Mouse (Mus musculus): Measurements from ENCODE around the gene Rad9a.

Gene Rad9a

GRCm38 (mm10) chr19:4146366-4147021, 55.0 kb downstream of the Rad9a start:
- no peak for DNase-seq (ENCODE audit: low spot score in 2 of 2)

GRCm38 (mm10) chr19:4145936-4146335, 55.5 kb downstream of the Rad9a start:
- DNase-seq (ENCODE audit: low spot score in 2 of 2), result no peak
